Mouse (Mus musculus) stomach, postnatal 0 days (tissue): ENCODE data around the gene Sirt2. TPM values are rescaled to one million over a fixed set of nuclear protein-coding genes. Genes with fewer than 3 reads are reported as not detected.

Experiments used
- ATAC-seq: fragments of 200-750 bp; cut with Nextera tagmentation; 2 replicates; pipeline ENCODE4 v1.8.0; 2017; ENCODE audit not compliant: low FRiP score, low TSS enrichment
- DNase-seq: peaks from one replicate; pipeline ENCODE4 v3.0.0-alpha.2; 2016; ENCODE audit warnings: low spot score
- H3K27ac ChIP-seq: fragments of 300-500 bp; sonication (generic); replicated peaks from 2 replicates; pipeline ENCODE4 v1.5.1; 2014; ENCODE audit warnings: mild to moderate bottlenecking, control low read depth
- H3K27me3 ChIP-seq: fragments of 300-500 bp; sonication (generic); 2 replicates; pipeline ENCODE4 v1.6.1; 2014; ENCODE audit warnings: low read length; ENCODE audit not compliant: control insufficient read depth, insufficient read depth
- H3K36me3 ChIP-seq: fragments of 300-500 bp; sonication (generic); 2 replicates; pipeline ENCODE4 v1.6.1; 2014; ENCODE audit warnings: low read length, mixed read lengths; ENCODE audit not compliant: control insufficient read depth, insufficient read depth
- H3K4me1 ChIP-seq: fragments of 300-500 bp; sonication (generic); replicated peaks from 2 replicates; pipeline ENCODE4 v1.6.1; 2014; ENCODE audit warnings: antibody characterized with exemption; ENCODE audit not compliant: control insufficient read depth, insufficient read depth
- H3K4me2 ChIP-seq: fragments of 300-500 bp; sonication (generic); replicated peaks from 2 replicates; pipeline ENCODE4 v1.6.1; 2014; ENCODE audit warnings: low read depth, mild to moderate bottlenecking, control low read depth, moderate library complexity
- H3K4me3 ChIP-seq: fragments of 300-500 bp; sonication (generic); 2 replicates; pipeline ENCODE4 v1.5.1; 2014; ENCODE audit warnings: low read depth, low read length, control low read depth
- H3K9ac ChIP-seq: fragments of 300-500 bp; sonication (generic); 2 replicates; pipeline ENCODE4 v1.6.1; 2014; ENCODE audit warnings: mild to moderate bottlenecking, low read length, control low read depth, mixed read lengths
- H3K9me3 ChIP-seq: fragments of 300-500 bp; sonication (generic); 2 replicates; pipeline ENCODE4 v1.6.1; 2016; ENCODE audit warnings: low read length; ENCODE audit not compliant: control insufficient read depth
- CTCF ChIP-seq: IDR thresholded peaks from 2 replicates; pipeline ENCODE4 v1.5.1; 2016; ENCODE audit warnings: antibody characterized with exemption, low read depth, mild to moderate bottlenecking, moderate library complexity
- EP300 ChIP-seq: optimal IDR thresholded peaks from 2 replicates; pipeline ENCODE3; 2016; ENCODE audit warnings: antibody characterized with exemption
- WGBS: fragments of 180-500 bp; shearing (Covaris S2); extraction: QIAGEN DNeasy Blood & Tissue Kit; methylation state at CpG from one replicate; pipeline ENCODE4 v1.1.7; 2014; 5-methylcytosine and 5-hydroxymethylcytosine counted together
- polyA plus RNA-seq: library from polyadenylated mRNA; unstranded; fragments of >200 nt; fragmentation: Nextera tagmentation; extraction: Ambion mirVana; gene quantifications from 2 replicates; pipeline ENCODE4 v1.2.1, GENCODE M21; 2015

Sirt2 gene
- polyA plus RNA-seq, 1 experiment from 2014 or later, result 35.3 TPM

DNA sequence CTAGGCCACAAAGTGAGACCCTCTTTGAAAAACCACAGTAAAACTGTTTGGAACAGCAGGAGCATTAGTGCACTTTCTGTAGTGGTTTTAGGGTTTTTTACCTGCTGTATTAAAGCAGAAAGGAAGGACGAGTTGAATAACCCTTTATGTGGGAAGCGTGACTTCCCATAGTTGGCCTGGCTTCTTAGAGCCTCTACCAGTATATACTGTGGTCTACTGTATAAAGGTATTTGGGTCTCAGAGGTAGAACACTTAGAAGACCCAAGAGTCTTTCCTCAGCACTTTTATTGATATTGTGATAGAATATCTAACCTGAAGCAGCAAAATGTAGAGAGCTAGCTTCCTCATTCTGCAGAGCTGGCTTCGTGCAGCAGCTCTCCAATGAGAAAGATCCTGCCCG is 53.0 kb downstream of the Sirt2 start:
- ATAC-seq, result no peak
- no peak overlapping the region for H3K4me2 ChIP-seq
- H3K4me3 ChIP-seq, result no peak overlapping the region
- H3K4me1 ChIP-seq, result no peaks in the 10 kb centered on the region
- 81% methylated on average over 4 of the region's 4 CpGs for WGBS
- TF ChIP-seq EP300 (no peak), CTCF (no peak)
- H3K27ac ChIP-seq, result no peak overlapping the region
- no peaks in the 10 kb centered on the region for H3K27me3 ChIP-seq
- DNase-seq, result no peak
- no peaks in the 10 kb centered on the region for H3K9me3 ChIP-seq
- peaks cover 67% of the 10 kb centered on the region for H3K36me3 ChIP-seq
- H3K9ac ChIP-seq, result no peak overlapping the region

DNA sequence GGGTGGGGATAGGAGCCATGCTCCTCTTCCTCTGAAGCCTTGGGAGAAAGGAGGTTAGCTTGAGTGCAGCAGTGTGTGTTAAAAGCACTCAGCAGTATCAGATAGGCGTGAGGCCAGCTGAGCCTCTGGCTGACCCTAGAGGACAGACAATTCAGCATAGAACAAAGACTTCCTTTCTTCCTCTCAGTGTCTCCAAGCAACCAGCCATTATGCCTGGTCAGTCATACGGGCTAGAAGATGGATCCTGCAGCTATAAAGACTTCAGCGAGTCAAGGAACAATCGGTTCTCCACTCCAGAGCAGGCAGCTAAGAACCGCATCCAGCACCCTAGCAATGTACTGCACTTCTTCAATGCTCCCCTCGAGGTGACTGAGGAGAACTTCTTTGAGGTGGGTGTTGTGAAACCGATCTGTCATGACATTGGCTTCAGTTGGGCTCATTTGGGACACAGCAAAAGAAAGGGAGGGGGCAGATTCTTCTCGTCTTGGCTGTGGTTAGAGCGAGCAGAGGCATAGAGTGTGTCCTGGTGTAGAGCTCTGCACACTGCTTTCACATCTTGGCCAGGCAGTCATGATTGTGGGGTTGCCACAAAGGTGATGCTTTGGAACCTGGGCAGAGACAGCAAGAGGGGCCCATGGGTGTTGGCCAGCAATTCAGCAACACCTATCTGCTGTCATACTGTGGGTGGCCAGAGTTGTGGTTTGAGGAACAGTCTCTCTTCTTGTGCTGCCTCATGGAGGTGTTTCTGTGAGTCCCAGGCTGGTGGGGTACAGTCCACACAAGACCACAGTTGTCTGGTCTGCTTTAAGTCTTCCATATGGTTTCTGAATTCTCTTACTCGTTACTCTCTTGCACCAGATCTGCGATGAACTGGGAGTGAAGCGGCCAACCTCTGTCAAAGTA is 54.1 kb downstream of the Sirt2 start:
- H3K4me1 ChIP-seq, result no peaks in the 10 kb centered on the region
- no peaks in the 10 kb centered on the region for H3K9me3 ChIP-seq
- TF ChIP-seq EP300 (no peak), CTCF (no peak)
- H3K4me2 ChIP-seq, result no peak overlapping the region
- no peak for ATAC-seq
- DNase-seq, result no peak
- peak overlapping the region; percentile 75 for H3K27ac ChIP-seq
- peaks cover 57% of the 10 kb centered on the region for H3K36me3 ChIP-seq
- no peak overlapping the region for H3K9ac ChIP-seq
- no peak overlapping the region for H3K4me3 ChIP-seq
- no peaks in the 10 kb centered on the region for H3K27me3 ChIP-seq
- 65% methylated on average over 12 of the region's 12 CpGs for WGBS

DNA sequence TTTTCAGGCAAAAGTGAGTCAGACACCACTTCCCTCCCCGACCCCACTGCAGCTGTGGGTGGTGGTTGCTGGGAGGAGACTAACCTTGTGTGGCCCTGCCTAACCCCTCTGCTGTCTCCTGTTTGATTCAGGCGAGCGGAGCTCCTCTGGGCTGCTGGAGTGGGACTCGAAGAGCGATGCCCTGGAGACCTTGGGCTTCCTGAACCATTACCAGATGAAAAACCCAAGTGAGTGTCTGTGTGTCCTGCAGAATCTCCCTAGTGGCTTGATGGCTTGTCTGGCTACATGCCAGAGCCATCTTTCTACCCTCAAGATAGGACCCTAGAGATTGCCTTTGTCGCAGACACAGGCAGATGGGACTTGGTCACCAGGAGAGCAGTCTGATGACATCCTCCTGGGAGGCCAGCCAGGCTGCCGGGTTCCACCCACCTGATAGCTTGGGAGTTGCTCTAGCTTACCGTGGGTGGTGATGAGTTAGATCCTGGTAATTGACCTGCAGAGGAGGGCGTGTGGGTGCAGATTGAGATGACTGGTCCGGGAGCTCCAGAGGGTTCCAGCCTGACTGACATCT is 54.8 kb downstream of the Sirt2 start:
- Histone ChIP-seq H3K27ac (peak overlapping the region; percentile 75), H3K9me3 (no peaks in the 10 kb centered on the region), H3K4me1 (no peaks in the 10 kb centered on the region), H3K36me3 (peaks cover 50% of the 10 kb centered on the region), H3K9ac (no peak overlapping the region), H3K4me2 (no peak overlapping the region), H3K4me3 (no peak overlapping the region), H3K27me3 (no peaks in the 10 kb centered on the region)
- DNase-seq (peak; percentile 57), ATAC-seq (no peak)
- TF ChIP-seq CTCF (no peak), EP300 (no peak)
- WGBS, result 55% methylated on average over 10 of the region's 10 CpGs

DNA sequence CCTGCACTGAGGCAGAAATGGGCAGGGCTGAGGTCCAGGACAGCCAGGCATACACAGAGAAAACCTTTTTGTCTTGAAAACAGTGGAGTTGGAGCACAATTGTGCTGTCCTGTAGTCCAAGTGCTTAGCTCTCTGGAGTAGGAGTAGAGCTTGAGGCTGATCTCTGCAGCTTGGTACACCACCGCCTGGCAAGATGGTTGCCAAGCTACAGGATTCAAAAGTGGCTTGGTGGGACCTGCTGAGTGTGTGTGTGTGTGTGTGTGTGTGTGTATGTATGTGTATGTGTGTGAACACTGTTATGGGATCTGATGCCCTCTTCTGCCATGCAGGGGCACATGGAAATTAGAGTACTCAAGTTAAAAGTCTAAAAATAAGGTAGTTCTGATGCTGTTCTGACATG is 56.0 kb downstream of the Sirt2 start:
- Histone ChIP-seq H3K36me3 (peaks cover 40% of the 10 kb centered on the region), H3K4me1 (no peaks in the 10 kb centered on the region), H3K27me3 (no peaks in the 10 kb centered on the region), H3K4me2 (no peak overlapping the region), H3K4me3 (no peak overlapping the region), H3K27ac (no peak overlapping the region), H3K9me3 (no peaks in the 10 kb centered on the region), H3K9ac (no peak overlapping the region)
- TF ChIP-seq EP300, result no peak
- TF ChIP-seq CTCF, result no peak
- ATAC-seq (no peak), DNase-seq (peak; percentile 16)
- WGBS, result 63% methylated on average over 1 of the region's 1 CpGs

DNA sequence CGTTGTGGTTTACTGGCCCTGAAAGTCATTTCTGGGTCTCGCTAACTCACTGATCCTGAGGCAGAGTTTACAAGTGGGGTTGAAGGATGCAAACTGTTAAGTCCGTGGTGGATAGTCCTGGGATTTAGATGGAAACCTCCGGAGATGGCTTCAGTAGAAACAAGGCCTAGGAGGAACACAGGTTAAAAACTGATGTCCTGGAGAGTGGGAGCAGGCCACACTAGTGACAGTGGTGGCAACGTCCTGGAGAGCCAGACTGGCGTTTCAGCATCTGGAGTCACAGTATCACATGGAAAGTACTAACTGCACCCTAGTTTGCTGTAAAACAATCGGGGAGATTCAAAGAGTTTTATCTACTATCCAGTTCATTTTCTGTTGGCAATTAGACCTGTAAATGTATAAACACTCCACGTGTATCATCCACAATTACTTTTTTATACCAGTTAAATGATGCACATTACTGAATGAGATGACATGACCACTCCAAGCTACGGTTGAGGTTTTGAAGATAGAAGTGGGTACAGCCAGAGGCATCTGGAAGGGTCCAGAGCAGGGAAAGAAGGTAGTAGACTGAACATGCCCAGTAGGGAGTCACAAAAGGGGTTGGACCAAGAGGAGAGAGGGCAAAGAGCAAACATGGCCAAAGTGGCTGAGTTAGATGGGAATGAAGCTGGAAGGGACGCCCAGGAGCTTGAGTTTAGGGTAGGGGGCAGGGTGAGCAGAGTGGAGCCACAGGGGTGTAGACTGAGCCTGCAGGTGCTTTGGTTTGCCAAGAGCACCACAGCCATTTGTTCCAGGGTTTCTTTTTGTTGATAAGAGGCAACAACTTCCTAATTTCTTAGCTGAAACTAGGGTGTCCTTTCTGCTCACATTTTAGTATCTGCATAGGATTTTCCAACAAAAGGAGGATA is 56.7 kb downstream of the Sirt2 start:
- WGBS, result 48% methylated on average over 10 of the region's 10 CpGs
- H3K27ac ChIP-seq, result peak overlapping the region; percentile 96
- DNase-seq (peak; percentile 25), ATAC-seq (no peak)
- H3K9me3 ChIP-seq, result no peaks in the 10 kb centered on the region
- H3K9ac ChIP-seq, result no peak overlapping the region
- H3K36me3 ChIP-seq, result peaks cover 34% of the 10 kb centered on the region
- H3K27me3 ChIP-seq, result no peaks in the 10 kb centered on the region
- no peak overlapping the region for H3K4me3 ChIP-seq
- H3K4me1 ChIP-seq, result no peaks in the 10 kb centered on the region
- TF ChIP-seq EP300 (no peak), CTCF (no peak)
- no peak overlapping the region for H3K4me2 ChIP-seq
